Mouse (Mus musculus): ENCODE results near the gene Pxylp1. TPM values are rescaled to one million over a fixed set of nuclear protein-coding genes. Genes with fewer than 3 reads are reported as not detected.
"Not testable (repeated sequence)": the region's sequence is repeated elsewhere in the genome, so short reads cannot be mapped to it uniquely, and the experiment has no call there.

Gene Pxylp1
- 10 to 100 TPM; 17.1 to 20.7 TPM for total RNA-seq (2021)
- long read RNA-seq, experiment 1, transcript Pxylp1-201 (6 exons, 2,908 nt): major isoform, 8 of 10 reads
- long read RNA-seq, experiment 1, partial matches to known transcripts: 0 of 10 reads
- long read RNA-seq, experiment 1, other reads (novel, unspliced or antisense): 2 of 10 reads
- long read RNA-seq, experiment 2, transcript Pxylp1-201 (6 exons, 2,908 nt): major isoform, 18 of 29 reads
- long read RNA-seq, experiment 2, partial matches to known transcripts: 3 of 29 reads
- long read RNA-seq, experiment 2, other reads (novel, unspliced or antisense): 6 of 29 reads

GRCm38 (mm10) chr9:96892546-96892945, at the start of gene Pxylp1:
Gene Pxylp1 (minus strand): TSS chr9:96892669.
- DNase-seq (ENCODE audit: low spot score in 2 of 2): no peak

GRCm38 (mm10) chr9:96938887-96939286, 46.4 kb upstream of the Pxylp1 start:
- DNase-seq (ENCODE audit: low spot score in 2 of 2): no peak

- not testable (repeated sequence) for DNase-seq (ENCODE audit: low spot score in 2 of 2)
Measured at GRCm38 (mm10) chr9:96936427-96936826, 44.0 kb upstream of the Pxylp1 start.

- no peak for DNase-seq (ENCODE audit: low spot score in 2 of 2)
Measured at GRCm38 (mm10) chr9:96935556-96936300, 43.3 kb upstream of the Pxylp1 start.

- DNase-seq (ENCODE audit: low spot score in 2 of 2): no peak
Measured at GRCm38 (mm10) chr9:96934816-96935215, 42.3 kb upstream of the Pxylp1 start.

GRCm38 (mm10) chr9:96932751-96933150, 40.3 kb upstream of the Pxylp1 start:
- DNase-seq (ENCODE audit: low spot score in 2 of 2): no peak

- DNase-seq (ENCODE audit: low spot score in 2 of 2): no peak
Measured at GRCm38 (mm10) chr9:96923577-96924316, 31.3 kb upstream of the Pxylp1 start.

- no peak for DNase-seq (ENCODE audit: low spot score in 2 of 2)
Measured at GRCm38 (mm10) chr9:96923119-96923518, 30.6 kb upstream of the Pxylp1 start.

GRCm38 (mm10) chr9:96916620-96917538, 24.4 kb upstream of the Pxylp1 start:
- DNase-seq (ENCODE audit: low spot score in 2 of 2): peak; percentile 79 to 85

GRCm38 (mm10) chr9:96916076-96916475, 23.6 kb upstream of the Pxylp1 start:
- DNase-seq (ENCODE audit: low spot score in 2 of 2): no peak

GRCm38 (mm10) chr9:96914851-96915250, 22.4 kb upstream of the Pxylp1 start:
- no peak for DNase-seq (ENCODE audit: low spot score in 2 of 2)

GRCm38 (mm10) chr9:96914005-96914404, 21.5 kb upstream of the Pxylp1 start:
- DNase-seq (ENCODE audit: low spot score in 2 of 2): no peak

- no peak for DNase-seq (ENCODE audit: low spot score in 2 of 2)
Measured at GRCm38 (mm10) chr9:96909503-96909902, 17.0 kb upstream of the Pxylp1 start.

GRCm38 (mm10) chr9:96908737-96909136, 16.3 kb upstream of the Pxylp1 start:
- DNase-seq (ENCODE audit: low spot score in 2 of 2): no peak

- DNase-seq (ENCODE audit: low spot score in 2 of 2): no peak
Measured at GRCm38 (mm10) chr9:96904360-96905355, 12.2 kb upstream of the Pxylp1 start.

- no peak for DNase-seq (ENCODE audit: low spot score in 2 of 2)
Measured at GRCm38 (mm10) chr9:96899717-96900116, 7.2 kb upstream of the Pxylp1 start.

GRCm38 (mm10) chr9:96899004-96899403, 6.5 kb upstream of the Pxylp1 start:
- DNase-seq (ENCODE audit: low spot score in 2 of 2): no peak

- DNase-seq (ENCODE audit: low spot score in 2 of 2): no peak
Measured at GRCm38 (mm10) chr9:96896690-96897089, 4.2 kb upstream of the Pxylp1 start.

- no peak for DNase-seq (ENCODE audit: low spot score in 2 of 2)
Measured at GRCm38 (mm10) chr9:96893582-96893981, 1.1 kb upstream of the Pxylp1 start.

All from adrenal gland, postnatal 4 days (tissue).